Mouse (Mus musculus): ENCODE data around the gene Npc1l1. TPM values are rescaled to one million over a fixed set of nuclear protein-coding genes. Genes with fewer than 3 reads are reported as not detected.
"Not testable (repeated sequence)": the region's sequence is repeated elsewhere in the genome, so short reads cannot be mapped to it uniquely, and the experiment has no call there.

The Npc1l1 gene
- polyA plus RNA-seq, 1 experiment from 2014 or later, result 0.12 TPM

- peaks cover 42% of the 10 kb centered on the region for H3K36me3 ChIP-seq (ENCODE audit: insufficient read depth, low read length)
- no peaks in the 10 kb centered on the region for H3K4me1 ChIP-seq (ENCODE audit: insufficient read depth, low read length)
- H3K9ac ChIP-seq (replicated peaks; ENCODE audit: low read length), result no peak overlapping the region
- H3K27me3 ChIP-seq (ENCODE audit: insufficient read depth, low read length), result no peaks in the 10 kb centered on the region
- 79% methylated on average over 6 of the region's 6 CpGs for WGBS
- no peak overlapping the region for H3K4me2 ChIP-seq (replicated peaks; ENCODE audit: low read depth, low read length)
- peak; percentile 46 for ATAC-seq (ENCODE audit: low FRiP score, low TSS enrichment)
- no peak overlapping the region for H3K27ac ChIP-seq (ENCODE audit: low read length)
- no peak overlapping the region for H3K4me3 ChIP-seq (ENCODE audit: low read length)
- H3K9me3 ChIP-seq (ENCODE audit: low read length), result no peaks in the 10 kb centered on the region
Measured at GRCm38 (mm10) chr11:6256490-6257072, 26.6 kb upstream of the Npc1l1 start.

GRCm38 (mm10) chr11:6254602-6255001 lies 24.7 kb upstream of the Npc1l1 start:
- peaks cover 23% of the 10 kb centered on the region for H3K36me3 ChIP-seq (ENCODE audit: insufficient read depth, low read length)
- not testable (repeated sequence) for H3K27me3 ChIP-seq (ENCODE audit: insufficient read depth, low read length); H3K27ac ChIP-seq (ENCODE audit: low read length); ATAC-seq (ENCODE audit: low FRiP score, low TSS enrichment); H3K4me1 ChIP-seq (ENCODE audit: insufficient read depth, low read length); H3K9ac ChIP-seq (replicated peaks; ENCODE audit: low read length); H3K9me3 ChIP-seq (ENCODE audit: low read length); H3K4me3 ChIP-seq (ENCODE audit: low read length); H3K4me2 ChIP-seq (replicated peaks; ENCODE audit: low read depth, low read length)
- WGBS, result 93% methylated on average over 2 of the region's 2 CpGs

- Histone ChIP-seq H3K27me3 (ENCODE audit: insufficient read depth, low read length) (no peaks in the 10 kb centered on the region), H3K4me1 (ENCODE audit: insufficient read depth, low read length) (no peaks in the 10 kb centered on the region), H3K36me3 (ENCODE audit: insufficient read depth, low read length) (peaks cover 6% of the 10 kb centered on the region), H3K9ac (replicated peaks; ENCODE audit: low read length) (no peak overlapping the region), H3K27ac (ENCODE audit: low read length) (no peak overlapping the region), H3K4me3 (ENCODE audit: low read length) (no peak overlapping the region), H3K9me3 (ENCODE audit: low read length) (no peaks in the 10 kb centered on the region), H3K4me2 (replicated peaks; ENCODE audit: low read depth, low read length) (no peak overlapping the region)
- WGBS, result 86% methylated on average over 4 of the region's 4 CpGs
- ATAC-seq (ENCODE audit: low FRiP score, low TSS enrichment), result no peak
Measured at GRCm38 (mm10) chr11:6252824-6253223, 22.9 kb upstream of the Npc1l1 start.

- WGBS, result 90% methylated on average over 5 of the region's 5 CpGs
- H3K9me3 ChIP-seq (ENCODE audit: low read length), result no peaks in the 10 kb centered on the region
Measured at GRCm38 (mm10) chr11:6252248-6252647, 22.3 kb upstream of the Npc1l1 start.

GRCm38 (mm10) chr11:6244707-6245106 lies 14.8 kb upstream of the Npc1l1 start:
- no peaks in the 10 kb centered on the region for H3K9me3 ChIP-seq (ENCODE audit: low read length)
- no peaks in the 10 kb centered on the region for H3K36me3 ChIP-seq (ENCODE audit: insufficient read depth, low read length)
- no peak for ATAC-seq (ENCODE audit: low FRiP score, low TSS enrichment)
- H3K4me1 ChIP-seq (ENCODE audit: insufficient read depth, low read length), result no peaks in the 10 kb centered on the region
- WGBS, result 58% methylated on average over 19 of the region's 19 CpGs
- H3K27me3 ChIP-seq (ENCODE audit: insufficient read depth, low read length), result no peaks in the 10 kb centered on the region
- H3K27ac ChIP-seq (ENCODE audit: low read length), result no peak overlapping the region
- no peak overlapping the region for H3K4me3 ChIP-seq (ENCODE audit: low read length)
- no peak overlapping the region for H3K9ac ChIP-seq (replicated peaks; ENCODE audit: low read length)
- H3K4me2 ChIP-seq (replicated peaks; ENCODE audit: low read depth, low read length), result no peak overlapping the region

More at GRCm38 (mm10) chr11:6252248-6252647, 22.3 kb upstream of the Npc1l1 start:
- no peaks in the 10 kb centered on the region for H3K4me1 ChIP-seq (ENCODE audit: insufficient read depth, low read length)
- H3K27me3 ChIP-seq (ENCODE audit: insufficient read depth, low read length), result no peaks in the 10 kb centered on the region
- no peak for ATAC-seq (ENCODE audit: low FRiP score, low TSS enrichment)
- no peak overlapping the region for H3K27ac ChIP-seq (ENCODE audit: low read length)
- no peak overlapping the region for H3K4me3 ChIP-seq (ENCODE audit: low read length)
- H3K4me2 ChIP-seq (replicated peaks; ENCODE audit: low read depth, low read length), result no peak overlapping the region
- H3K36me3 ChIP-seq (ENCODE audit: insufficient read depth, low read length), result peaks cover under 1% of the 10 kb centered on the region; the same call in 1 of the 2 replicates
- H3K9ac ChIP-seq (replicated peaks; ENCODE audit: low read length), result no peak overlapping the region

GRCm38 (mm10) chr11:6233025-6233424 lies 3.1 kb upstream of the Npc1l1 start:
- Histone ChIP-seq H3K36me3 (ENCODE audit: insufficient read depth, low read length) (no peaks in the 10 kb centered on the region), H3K4me1 (ENCODE audit: insufficient read depth, low read length) (no peaks in the 10 kb centered on the region), H3K9me3 (ENCODE audit: low read length) (peaks cover 16% of the 10 kb centered on the region), H3K27me3 (ENCODE audit: insufficient read depth, low read length) (no peaks in the 10 kb centered on the region), H3K4me2 (replicated peaks; ENCODE audit: low read depth, low read length) (no peak overlapping the region), H3K9ac (replicated peaks; ENCODE audit: low read length) (no peak overlapping the region), H3K27ac (ENCODE audit: low read length) (no peak overlapping the region), H3K4me3 (ENCODE audit: low read length) (no peak overlapping the region)
- 85% methylated on average over 4 of the region's 4 CpGs for WGBS
- no peak for ATAC-seq (ENCODE audit: low FRiP score, low TSS enrichment)

- Histone ChIP-seq H3K9me3 (ENCODE audit: low read length) (no peaks in the 10 kb centered on the region), H3K27ac (ENCODE audit: low read length) (no peak overlapping the region), H3K36me3 (ENCODE audit: insufficient read depth, low read length) (no peaks in the 10 kb centered on the region), H3K4me1 (ENCODE audit: insufficient read depth, low read length) (no peaks in the 10 kb centered on the region), H3K9ac (replicated peaks; ENCODE audit: low read length) (no peak overlapping the region), H3K27me3 (ENCODE audit: insufficient read depth, low read length) (no peaks in the 10 kb centered on the region), H3K4me3 (ENCODE audit: low read length) (no peak overlapping the region), H3K4me2 (replicated peaks; ENCODE audit: low read depth, low read length) (no peak overlapping the region)
- 69% methylated on average over 14 of the region's 14 CpGs for WGBS
- 0 out of 2 replicates have a peak, but pooled peaks have one; percentile 69 for ATAC-seq (ENCODE audit: low FRiP score, low TSS enrichment)
Measured at GRCm38 (mm10) chr11:6224541-6225229, 5.3 kb downstream of the Npc1l1 start.

- 90% methylated on average over 10 of the region's 10 CpGs for WGBS
- no peaks in the 10 kb centered on the region for H3K9me3 ChIP-seq (ENCODE audit: low read length)
- no peaks in the 10 kb centered on the region for H3K4me1 ChIP-seq (ENCODE audit: insufficient read depth, low read length)
- H3K36me3 ChIP-seq (ENCODE audit: insufficient read depth, low read length), result no peaks in the 10 kb centered on the region
- no peak overlapping the region for H3K27ac ChIP-seq (ENCODE audit: low read length)
- no peak overlapping the region for H3K9ac ChIP-seq (replicated peaks; ENCODE audit: low read length)
- no peak overlapping the region for H3K4me2 ChIP-seq (replicated peaks; ENCODE audit: low read depth, low read length)
- H3K4me3 ChIP-seq (ENCODE audit: low read length), result no peak overlapping the region
- no peak for ATAC-seq (ENCODE audit: low FRiP score, low TSS enrichment)
- H3K27me3 ChIP-seq (ENCODE audit: insufficient read depth, low read length), result no peaks in the 10 kb centered on the region
Measured at GRCm38 (mm10) chr11:6222187-6222586, 7.8 kb downstream of the Npc1l1 start.

- H3K4me3 ChIP-seq (ENCODE audit: low read length), result no peak overlapping the region
- no peaks in the 10 kb centered on the region for H3K36me3 ChIP-seq (ENCODE audit: insufficient read depth, low read length)
- no peak for ATAC-seq (ENCODE audit: low FRiP score, low TSS enrichment)
- WGBS, result 72% methylated on average over 6 of the region's 6 CpGs
- no peak overlapping the region for H3K27ac ChIP-seq (ENCODE audit: low read length)
- no peaks in the 10 kb centered on the region for H3K9me3 ChIP-seq (ENCODE audit: low read length)
- no peak overlapping the region for H3K9ac ChIP-seq (replicated peaks; ENCODE audit: low read length)
- no peaks in the 10 kb centered on the region for H3K27me3 ChIP-seq (ENCODE audit: insufficient read depth, low read length)
- no peak overlapping the region for H3K4me2 ChIP-seq (replicated peaks; ENCODE audit: low read depth, low read length)
- no peaks in the 10 kb centered on the region for H3K4me1 ChIP-seq (ENCODE audit: insufficient read depth, low read length)
Measured at GRCm38 (mm10) chr11:6219967-6220366, 10.0 kb downstream of the Npc1l1 start.

GRCm38 (mm10) chr11:6218189-6218896 lies 11.6 kb downstream of the Npc1l1 start:
- no peak overlapping the region for H3K4me3 ChIP-seq (ENCODE audit: low read length)
- WGBS, result 76% methylated on average over 11 of the region's 11 CpGs
- no peak overlapping the region for H3K4me2 ChIP-seq (replicated peaks; ENCODE audit: low read depth, low read length)
- no peak overlapping the region for H3K9ac ChIP-seq (replicated peaks; ENCODE audit: low read length)
- no peak for ATAC-seq (ENCODE audit: low FRiP score, low TSS enrichment)
- no peaks in the 10 kb centered on the region for H3K27me3 ChIP-seq (ENCODE audit: insufficient read depth, low read length)
- no peaks in the 10 kb centered on the region for H3K9me3 ChIP-seq (ENCODE audit: low read length)
- H3K27ac ChIP-seq (ENCODE audit: low read length), result no peak overlapping the region
- no peaks in the 10 kb centered on the region for H3K4me1 ChIP-seq (ENCODE audit: insufficient read depth, low read length)
- no peaks in the 10 kb centered on the region for H3K36me3 ChIP-seq (ENCODE audit: insufficient read depth, low read length)
